Mouse (Mus musculus): ENCODE measurements at regions not wholly inside any gene's neighbourhood (a gene's known extent, or its start where the extent isn't known, plus 50 kb on each side); places are given as distances from the start of the nearest gene placed in this dataset.
A peak's percentile ranks its signal among the peaks of the same experiment; 100 is the strongest.

GRCm38 (mm10) chr4:8956312-8957022 is 717.6 kb upstream of the Car8 start:
- DNase-seq (ENCODE audit: low spot score in 2 of 2): no peak

- DNase-seq (ENCODE audit: low spot score in 2 of 2): no peak
Observed at GRCm38 (mm10) chr4:8955306-8955705, 716.5 kb upstream of the Car8 start.

GRCm38 (mm10) chr4:8954356-8954914 is 715.6 kb upstream of the Car8 start:
- DNase-seq (ENCODE audit: low spot score in 2 of 2): no peak

GRCm38 (mm10) chr4:8953181-8953580 is 714.3 kb upstream of the Car8 start:
- no peak for DNase-seq (ENCODE audit: low spot score in 2 of 2)

- DNase-seq (ENCODE audit: low spot score in 2 of 2): no peak
Observed at GRCm38 (mm10) chr4:8949951-8950350, 711.1 kb upstream of the Car8 start.

- DNase-seq (ENCODE audit: low spot score in 2 of 2): no peak
Observed at GRCm38 (mm10) chr4:8949537-8949936, 710.7 kb upstream of the Car8 start.

- no peak for DNase-seq (ENCODE audit: low spot score in 2 of 2)
Observed at GRCm38 (mm10) chr4:8945116-8945515, 706.3 kb upstream of the Car8 start.

- no peak for DNase-seq (ENCODE audit: low spot score in 2 of 2)
Observed at GRCm38 (mm10) chr4:8943080-8943479, 704.2 kb upstream of the Car8 start.

GRCm38 (mm10) chr4:8938948-8939411 is 700.1 kb upstream of the Car8 start:
- no peak for DNase-seq (ENCODE audit: low spot score in 2 of 2)

- DNase-seq (ENCODE audit: low spot score in 2 of 2): no peak
Observed at GRCm38 (mm10) chr4:8935899-8936298, 697.1 kb upstream of the Car8 start.

- DNase-seq (ENCODE audit: low spot score in 2 of 2): no peak
Observed at GRCm38 (mm10) chr4:8934541-8934940, 695.7 kb upstream of the Car8 start.

- no peak for DNase-seq (ENCODE audit: low spot score in 2 of 2)
Observed at GRCm38 (mm10) chr4:8929346-8929745, 690.5 kb upstream of the Car8 start.

GRCm38 (mm10) chr4:8928551-8929305 is 689.9 kb upstream of the Car8 start:
- no peak for DNase-seq (ENCODE audit: low spot score in 2 of 2)

GRCm38 (mm10) chr4:8927276-8927906 is 688.5 kb upstream of the Car8 start:
- DNase-seq (ENCODE audit: low spot score in 2 of 2): peak; percentile 60 to 67

- DNase-seq (ENCODE audit: low spot score in 2 of 2): peak; percentile 78 to 84
Observed at GRCm38 (mm10) chr4:8926642-8927275, 687.9 kb upstream of the Car8 start.

- no peak for DNase-seq (ENCODE audit: low spot score in 2 of 2)
Observed at GRCm38 (mm10) chr4:8922695-8923363, 684.0 kb upstream of the Car8 start.

- peak in 1 of 2 experiments; percentile 38 for DNase-seq (ENCODE audit: low spot score in 2 of 2)
Observed at GRCm38 (mm10) chr4:8921477-8922385, 682.9 kb upstream of the Car8 start.

- DNase-seq (ENCODE audit: low spot score in 2 of 2): no peak
Observed at GRCm38 (mm10) chr4:8920306-8920705, 681.5 kb upstream of the Car8 start.

- no peak for DNase-seq (ENCODE audit: low spot score in 2 of 2)
Observed at GRCm38 (mm10) chr4:8919366-8919984, 680.6 kb upstream of the Car8 start.
